Mouse (Mus musculus): Measurements from ENCODE around the gene Ifitm5. TPM values are rescaled to one million over a fixed set of nuclear protein-coding genes. Genes with fewer than 3 reads are reported as not detected.

Gene Ifitm5
- polyA plus RNA-seq, 1 experiment from 2014 or later: 0.82 TPM

- Histone ChIP-seq H3K4me1 (ENCODE audit: control insufficient read depth in 2 of 2, insufficient read depth in 2 of 2, low read length in 2 of 2) (peaks cover 0 to 12% of the 10 kb centered on the region in 2 experiments; a peak in 2 of 4 replicates), H3K4me3 (ENCODE audit: control insufficient read depth in 1 of 2, insufficient read depth in 1 of 2, low read depth in 1 of 2, low read length in 2 of 2) (no peak overlapping the region), H3K4me2 (ENCODE audit: low read length) (no peak overlapping the region), H3K9me3 (ENCODE audit: control insufficient read depth, low read length) (no peaks in the 10 kb centered on the region), H3K36me3 (ENCODE audit: control insufficient read depth, insufficient read depth, low read length) (no peaks in the 10 kb centered on the region), H3K27ac (replicated peaks in 1 of 2; ENCODE audit: control insufficient read depth in 1 of 2, insufficient read depth in 1 of 2, low read depth in 2 of 2, low read length in 2 of 2) (no peak overlapping the region), H3K9ac (ENCODE audit: low read length) (no peak overlapping the region), H3K27me3 (ENCODE audit: control insufficient read depth, insufficient read depth, low read length) (peaks cover 77% of the 10 kb centered on the region)
- no peak for ATAC-seq (ENCODE audit: insufficient number of reproducible peaks, insufficient read depth, low FRiP score, low read depth)
- 38% methylated on average over 4 of the region's 4 CpGs for WGBS
Observed at GRCm38 (mm10) chr7:140919911-140920310, 30.2 kb downstream of the Ifitm5 start.

- H3K4me3 ChIP-seq (ENCODE audit: control insufficient read depth in 1 of 2, insufficient read depth in 1 of 2, low read depth in 1 of 2, low read length in 2 of 2): no peak overlapping the region
- ATAC-seq (ENCODE audit: insufficient number of reproducible peaks, insufficient read depth, low FRiP score, low read depth): no peak
- no peak overlapping the region for H3K27ac ChIP-seq (replicated peaks in 1 of 2; ENCODE audit: control insufficient read depth in 1 of 2, insufficient read depth in 1 of 2, low read depth in 2 of 2, low read length in 2 of 2)
- H3K36me3 ChIP-seq (ENCODE audit: control insufficient read depth, insufficient read depth, low read length): no peaks in the 10 kb centered on the region
- no peaks in the 10 kb centered on the region for H3K4me1 ChIP-seq (ENCODE audit: control insufficient read depth in 2 of 2, insufficient read depth in 2 of 2, low read length in 2 of 2)
- 79% methylated on average over 8 of the region's 8 CpGs for WGBS
- no peak overlapping the region for H3K9ac ChIP-seq (ENCODE audit: low read length)
- no peaks in the 10 kb centered on the region for H3K9me3 ChIP-seq (ENCODE audit: control insufficient read depth, low read length)
- H3K27me3 ChIP-seq (ENCODE audit: control insufficient read depth, insufficient read depth, low read length): peaks cover 19% of the 10 kb centered on the region
- no peak overlapping the region for H3K4me2 ChIP-seq (ENCODE audit: low read length)
Observed at GRCm38 (mm10) chr7:140914031-140914690, 35.9 kb downstream of the Ifitm5 start.

- H3K4me2 ChIP-seq (ENCODE audit: low read length): no peak overlapping the region
- no peak overlapping the region for H3K27ac ChIP-seq (replicated peaks in 1 of 2; ENCODE audit: control insufficient read depth in 1 of 2, insufficient read depth in 1 of 2, low read depth in 2 of 2, low read length in 2 of 2)
- H3K9ac ChIP-seq (ENCODE audit: low read length): no peak overlapping the region
- H3K4me3 ChIP-seq (ENCODE audit: control insufficient read depth in 1 of 2, insufficient read depth in 1 of 2, low read depth in 1 of 2, low read length in 2 of 2): no peak overlapping the region
- WGBS: 69% methylated on average over 5 of the region's 5 CpGs
- H3K4me1 ChIP-seq (ENCODE audit: control insufficient read depth in 2 of 2, insufficient read depth in 2 of 2, low read length in 2 of 2): no peaks in the 10 kb centered on the region; a peak in 1 of 4 replicates
- no peaks in the 10 kb centered on the region for H3K9me3 ChIP-seq (ENCODE audit: control insufficient read depth, low read length)
- ATAC-seq (ENCODE audit: insufficient number of reproducible peaks, insufficient read depth, low FRiP score, low read depth): no peak
- peaks cover 10% of the 10 kb centered on the region for H3K27me3 ChIP-seq (ENCODE audit: control insufficient read depth, insufficient read depth, low read length)
- no peaks in the 10 kb centered on the region for H3K36me3 ChIP-seq (ENCODE audit: control insufficient read depth, insufficient read depth, low read length)
Observed at GRCm38 (mm10) chr7:140912846-140913482, 37.1 kb downstream of the Ifitm5 start.

DNA sequence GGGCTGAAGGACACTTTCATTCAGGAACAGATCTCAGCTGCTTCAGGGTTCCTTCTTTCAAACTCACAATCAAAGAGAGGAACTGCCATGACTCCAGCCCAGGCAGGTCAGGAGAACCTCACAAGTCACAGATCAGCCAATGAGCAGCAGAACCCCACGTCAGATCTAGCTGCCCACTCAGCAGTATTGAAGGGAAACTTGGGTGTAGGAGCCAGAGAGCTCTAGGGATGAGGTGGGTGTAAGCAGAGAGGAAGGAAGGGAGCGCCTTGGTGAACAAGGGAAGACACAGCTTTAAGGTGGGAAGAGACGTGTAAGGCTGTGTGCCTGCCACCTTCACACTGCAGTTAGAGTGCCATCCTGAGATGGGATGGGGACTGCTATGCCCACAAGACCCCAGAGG lies 37.8 kb downstream of the Ifitm5 start:
- Histone ChIP-seq H3K27me3 (ENCODE audit: control insufficient read depth, insufficient read depth, low read length) (peaks cover 4% of the 10 kb centered on the region), H3K9me3 (ENCODE audit: control insufficient read depth, low read length) (no peaks in the 10 kb centered on the region), H3K27ac (replicated peaks in 1 of 2; ENCODE audit: control insufficient read depth in 1 of 2, insufficient read depth in 1 of 2, low read depth in 2 of 2, low read length in 2 of 2) (no peak overlapping the region), H3K9ac (ENCODE audit: low read length) (no peak overlapping the region), H3K4me3 (ENCODE audit: control insufficient read depth in 1 of 2, insufficient read depth in 1 of 2, low read depth in 1 of 2, low read length in 2 of 2) (no peak overlapping the region), H3K36me3 (ENCODE audit: control insufficient read depth, insufficient read depth, low read length) (no peaks in the 10 kb centered on the region), H3K4me1 (ENCODE audit: control insufficient read depth in 2 of 2, insufficient read depth in 2 of 2, low read length in 2 of 2) (no peaks in the 10 kb centered on the region; a peak in 1 of 4 replicates), H3K4me2 (ENCODE audit: low read length) (no peak overlapping the region)
- no peak for ATAC-seq (ENCODE audit: insufficient number of reproducible peaks, insufficient read depth, low FRiP score, low read depth)
- WGBS: 48% methylated on average over 3 of the region's 3 CpGs

- ATAC-seq (ENCODE audit: insufficient number of reproducible peaks, insufficient read depth, low FRiP score, low read depth): 0 out of 2 replicates have a peak, but pooled peaks have one; percentile 35
- WGBS: under 1% methylated on average over 19 of the region's 19 CpGs
- no peaks in the 10 kb centered on the region for H3K36me3 ChIP-seq (ENCODE audit: control insufficient read depth, insufficient read depth, low read length)
- H3K4me3 ChIP-seq (ENCODE audit: control insufficient read depth in 1 of 2, insufficient read depth in 1 of 2, low read depth in 1 of 2, low read length in 2 of 2): peak overlapping the region; percentile 39 to 59
- H3K27ac ChIP-seq (replicated peaks in 1 of 2; ENCODE audit: control insufficient read depth in 1 of 2, insufficient read depth in 1 of 2, low read depth in 2 of 2, low read length in 2 of 2): no peak overlapping the region
- H3K4me2 ChIP-seq (ENCODE audit: low read length): peak overlapping the region; percentile 65
- H3K4me1 ChIP-seq (ENCODE audit: control insufficient read depth in 2 of 2, insufficient read depth in 2 of 2, low read length in 2 of 2): no peaks in the 10 kb centered on the region; a peak in 1 of 4 replicates
- peak overlapping the region; percentile 23 for H3K9ac ChIP-seq (ENCODE audit: low read length)
- H3K9me3 ChIP-seq (ENCODE audit: control insufficient read depth, low read length): no peaks in the 10 kb centered on the region
- H3K27me3 ChIP-seq (ENCODE audit: control insufficient read depth, insufficient read depth, low read length): no peaks in the 10 kb centered on the region
Observed at GRCm38 (mm10) chr7:140908634-140909107, 41.4 kb downstream of the Ifitm5 start.

GRCm38 (mm10) chr7:140908181-140908580 lies 41.9 kb downstream of the Ifitm5 start:
- Histone ChIP-seq H3K4me2 (ENCODE audit: low read length) (peak overlapping the region; percentile 65; the same call in 1 of the 2 replicates), H3K27me3 (ENCODE audit: control insufficient read depth, insufficient read depth, low read length) (no peaks in the 10 kb centered on the region), H3K9me3 (ENCODE audit: control insufficient read depth, low read length) (no peaks in the 10 kb centered on the region), H3K9ac (ENCODE audit: low read length) (no peak overlapping the region), H3K4me1 (ENCODE audit: control insufficient read depth in 2 of 2, insufficient read depth in 2 of 2, low read length in 2 of 2) (no peaks in the 10 kb centered on the region; a peak in 1 of 4 replicates), H3K4me3 (ENCODE audit: control insufficient read depth in 1 of 2, insufficient read depth in 1 of 2, low read depth in 1 of 2, low read length in 2 of 2) (no peak overlapping the region), H3K27ac (replicated peaks in 1 of 2; ENCODE audit: control insufficient read depth in 1 of 2, insufficient read depth in 1 of 2, low read depth in 2 of 2, low read length in 2 of 2) (no peak overlapping the region), H3K36me3 (ENCODE audit: control insufficient read depth, insufficient read depth, low read length) (no peaks in the 10 kb centered on the region)
- WGBS: 48% methylated on average over 7 of the region's 7 CpGs
- ATAC-seq (ENCODE audit: insufficient number of reproducible peaks, insufficient read depth, low FRiP score, low read depth): no peak

DNA sequence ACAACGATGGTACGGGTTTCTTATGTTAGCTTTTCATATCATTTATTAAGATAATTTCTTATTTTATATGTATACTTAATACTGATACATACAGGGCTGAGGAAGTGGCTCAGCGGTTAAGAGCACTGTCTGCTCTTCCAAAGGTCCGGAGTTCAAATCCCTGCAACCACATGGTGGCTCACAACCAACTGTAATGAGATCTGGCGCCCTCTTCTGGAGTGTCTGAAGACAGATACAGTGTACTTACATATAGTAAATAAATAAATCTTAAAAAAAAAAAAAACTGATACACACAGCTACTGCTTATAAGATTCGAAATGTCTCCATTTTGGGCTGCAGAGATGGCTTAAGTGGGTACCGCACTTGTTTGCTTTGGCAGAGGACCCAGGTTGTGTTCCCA lies 42.4 kb downstream of the Ifitm5 start:
- no peak overlapping the region for H3K4me3 ChIP-seq (ENCODE audit: control insufficient read depth in 1 of 2, insufficient read depth in 1 of 2, low read depth in 1 of 2, low read length in 2 of 2)
- WGBS: 82% methylated on average over 7 of the region's 7 CpGs
- no peaks in the 10 kb centered on the region; a peak in 1 of 4 replicates for H3K4me1 ChIP-seq (ENCODE audit: control insufficient read depth in 2 of 2, insufficient read depth in 2 of 2, low read length in 2 of 2)
- no peak overlapping the region for H3K9ac ChIP-seq (ENCODE audit: low read length)
- H3K36me3 ChIP-seq (ENCODE audit: control insufficient read depth, insufficient read depth, low read length): no peaks in the 10 kb centered on the region
- H3K9me3 ChIP-seq (ENCODE audit: control insufficient read depth, low read length): no peaks in the 10 kb centered on the region
- no peak overlapping the region for H3K4me2 ChIP-seq (ENCODE audit: low read length)
- H3K27ac ChIP-seq (replicated peaks in 1 of 2; ENCODE audit: control insufficient read depth in 1 of 2, insufficient read depth in 1 of 2, low read depth in 2 of 2, low read length in 2 of 2): no peak overlapping the region
- no peak for ATAC-seq (ENCODE audit: insufficient number of reproducible peaks, insufficient read depth, low FRiP score, low read depth)
- H3K27me3 ChIP-seq (ENCODE audit: control insufficient read depth, insufficient read depth, low read length): no peaks in the 10 kb centered on the region
